Mouse (Mus musculus) lung, adult 2 months (tissue): ENCODE measurements at regions not wholly inside any gene's neighbourhood (a gene's known extent, or its start where the extent isn't known, plus 50 kb on each side); places are given as distances from the start of the nearest gene placed in this dataset.

Experiments used
- CTCF ChIP-seq: fragments of 200-500 bp; IDR thresholded peaks from 2 replicates; pipeline ENCODE4 v1.5.1; 2011; ENCODE audit warnings: mild to moderate bottlenecking, low read length, control low read depth; ENCODE audit not compliant: insufficient read depth
- POLR2A ChIP-seq: fragments of 200-500 bp; IDR thresholded peaks from 2 replicates; pipeline ENCODE4 v1.6.1; 2011; ENCODE audit warnings: low read depth, mild to moderate bottlenecking, control low read depth, low read length, borderline replicate concordance; ENCODE audit errors: extremely low read depth

- TF ChIP-seq POLR2A (no peak), CTCF (no peak)
Observed at GRCm38 (mm10) chr6:52413639-52414038, 100.3 kb downstream of the Evx1 start.
